Mouse (Mus musculus): Measurements from ENCODE around the gene March8. TPM values are rescaled to one million over a fixed set of nuclear protein-coding genes. Genes with fewer than 3 reads are reported as not detected.

Gene March8
- polyA plus RNA-seq, 1 experiment: 38.8 TPM

DNA sequence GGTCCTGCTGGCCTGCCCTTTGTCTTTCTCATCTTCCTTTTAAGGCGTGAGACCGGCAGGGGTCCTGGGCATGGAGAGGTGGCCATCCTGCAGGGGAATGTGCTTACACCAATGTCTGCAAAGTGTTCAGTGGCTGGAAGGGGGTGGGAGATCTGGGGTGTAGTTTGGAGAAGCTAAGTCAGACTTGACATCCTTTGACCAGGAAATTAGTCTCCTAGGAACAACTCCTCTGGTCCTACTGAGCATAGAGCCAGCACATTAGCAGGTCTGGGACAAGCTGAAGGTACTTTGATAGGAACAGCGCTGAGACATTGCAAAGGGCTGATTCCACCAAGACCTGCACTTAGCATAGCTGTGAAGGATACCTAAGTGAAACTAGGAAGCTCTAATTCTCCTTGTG is 73.9 kb downstream of the March8 start:
- TF ChIP-seq E2F4 (IDR thresholded peaks at IDR 0.05; ENCODE audit: insufficient read depth) (no peak), POLR2A (IDR thresholded peaks at IDR 0.05; ENCODE audit: insufficient read length, low read depth) (no peak), SRF (IDR thresholded peaks at IDR 0.05; ENCODE audit: control insufficient read depth, insufficient read length, low read depth) (no peak), REST (IDR thresholded peaks at IDR 0.05; ENCODE audit: insufficient read depth, insufficient read length) (no peak), MYOD1 (IDR thresholded peaks at IDR 0.05; ENCODE audit: control insufficient read depth in 1 of 3, insufficient read length in 2 of 3, low read depth in 2 of 3) (no peak), TCF12 (IDR thresholded peaks at IDR 0.05; ENCODE audit: insufficient read depth, poor library complexity, severe bottlenecking) (no peak)
- H3K4me2 ChIP-seq (ENCODE audit: low read depth): no peak overlapping the region
- no peaks in the 10 kb centered on the region for H3K79me2 ChIP-seq (ENCODE audit: control insufficient read depth, insufficient read depth)
- no peaks in the 10 kb centered on the region for H3K36me3 ChIP-seq (ENCODE audit: control insufficient read depth, insufficient read depth)
- H3ac ChIP-seq (ENCODE audit: control insufficient read depth, insufficient read length): no peak overlapping the region
- no peaks in the 10 kb centered on the region for H3K27me3 ChIP-seq (ENCODE audit: control insufficient read depth, insufficient read depth, insufficient read length)
- H3K4me3 ChIP-seq: no peak overlapping the region

DNA sequence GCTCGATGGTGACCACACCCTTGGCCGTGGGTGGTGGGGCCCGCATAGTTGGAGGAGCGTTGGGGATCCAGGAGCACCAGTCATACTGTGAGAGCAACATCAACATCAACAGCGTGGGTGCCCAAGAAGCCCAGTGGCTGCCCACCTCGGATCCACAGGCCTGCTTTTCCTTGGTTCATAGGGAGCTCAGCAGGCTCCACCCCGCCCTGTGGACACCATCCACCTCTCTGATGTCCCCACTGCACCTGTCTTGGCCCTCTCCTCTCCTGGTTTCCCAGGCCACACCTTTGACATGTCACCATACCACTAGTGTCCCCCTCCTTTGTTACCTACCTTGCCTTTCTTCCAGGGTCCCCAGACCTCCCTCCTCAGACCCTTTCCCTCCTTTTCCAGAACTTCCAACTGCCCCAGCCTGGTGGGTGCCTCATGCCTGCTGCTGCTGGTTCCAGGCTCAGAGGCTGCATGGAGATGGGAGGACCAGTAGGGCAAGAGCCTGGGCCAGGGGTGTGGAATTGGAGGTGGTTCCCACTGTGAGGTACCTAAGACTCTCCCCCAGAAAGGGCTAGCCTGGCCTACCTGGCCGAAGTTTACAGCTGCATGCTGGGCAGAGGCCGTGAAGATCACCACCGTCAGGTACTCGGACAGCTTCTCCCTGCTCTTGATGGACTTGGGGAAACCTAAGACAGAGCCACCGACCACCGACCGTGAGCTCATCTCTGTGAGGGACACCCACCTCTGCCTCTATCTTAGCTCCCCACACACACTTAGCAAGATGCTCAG is 74.9 kb downstream of the March8 start:
- Histone ChIP-seq H3ac (ENCODE audit: control insufficient read depth, insufficient read length) (no peak overlapping the region), H3K4me3 (no peak overlapping the region), H3K36me3 (ENCODE audit: control insufficient read depth, insufficient read depth) (no peaks in the 10 kb centered on the region), H3K79me2 (ENCODE audit: control insufficient read depth, insufficient read depth) (no peaks in the 10 kb centered on the region), H3K27me3 (ENCODE audit: control insufficient read depth, insufficient read depth, insufficient read length) (no peaks in the 10 kb centered on the region), H3K4me2 (ENCODE audit: low read depth) (no peak overlapping the region)
- TF ChIP-seq POLR2AphosphoS2 (IDR thresholded peaks at IDR 0.05; ENCODE audit: insufficient read length, low read depth) (no peak), E2F4 (IDR thresholded peaks at IDR 0.05; ENCODE audit: insufficient read depth) (no peak), TCF12 (IDR thresholded peaks at IDR 0.05; ENCODE audit: insufficient read depth, poor library complexity, severe bottlenecking) (no peak), MAX (IDR thresholded peaks at IDR 0.05; ENCODE audit: low read depth) (no peak), TCF3 (IDR thresholded peaks at IDR 0.05; ENCODE audit: insufficient read length, low read depth) (no peak), SRF (IDR thresholded peaks at IDR 0.05; ENCODE audit: control insufficient read depth, insufficient read length, low read depth) (no peak), MYOD1 (IDR thresholded peaks at IDR 0.05; ENCODE audit: control insufficient read depth in 1 of 3, insufficient read length in 2 of 3, low read depth in 2 of 3) (no peak), CEBPB (IDR thresholded peaks at IDR 0.05; ENCODE audit: insufficient read depth, poor library complexity, severe bottlenecking) (no peak)

DNA sequence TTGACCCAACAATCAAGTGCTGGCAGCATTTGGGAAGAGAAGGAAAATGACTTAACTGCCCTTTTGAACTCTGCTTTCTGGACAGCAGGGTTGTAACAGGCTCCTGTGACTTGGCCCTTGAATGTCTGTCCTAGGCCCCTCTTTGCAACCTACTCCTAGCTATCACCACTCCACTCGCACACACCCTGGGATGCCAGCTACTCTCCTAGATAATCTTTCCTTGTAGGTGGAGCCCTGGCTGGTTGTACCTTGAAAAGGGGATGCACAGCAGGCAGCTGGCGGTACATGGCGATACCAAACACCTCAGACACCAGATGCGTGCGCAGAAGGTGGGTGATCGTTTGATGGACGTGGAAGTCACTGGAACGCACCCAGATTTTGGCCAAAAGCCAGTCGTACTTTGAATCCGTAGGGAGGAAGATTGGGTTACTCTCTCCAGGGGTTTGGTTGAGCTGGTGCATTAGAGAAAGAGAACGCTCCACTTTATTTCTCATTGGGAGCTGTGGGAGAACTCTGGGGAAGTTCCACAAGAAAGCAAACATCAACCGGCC is 77.4 kb downstream of the March8 start:
- TF ChIP-seq POLR2AphosphoS2 (IDR thresholded peaks at IDR 0.05; ENCODE audit: insufficient read length, low read depth): no peak
- no peak for TF ChIP-seq MYOD1 (IDR thresholded peaks at IDR 0.05; ENCODE audit: control insufficient read depth in 1 of 3, insufficient read length in 2 of 3, low read depth in 2 of 3)
- TF ChIP-seq TCF12 (IDR thresholded peaks at IDR 0.05; ENCODE audit: insufficient read depth, poor library complexity, severe bottlenecking): no peak
- TF ChIP-seq MAX (IDR thresholded peaks at IDR 0.05; ENCODE audit: low read depth): no peak
- TF ChIP-seq CEBPB (IDR thresholded peaks at IDR 0.05; ENCODE audit: insufficient read depth, poor library complexity, severe bottlenecking): no peak
- no peak for TF ChIP-seq SRF (IDR thresholded peaks at IDR 0.05; ENCODE audit: control insufficient read depth, insufficient read length, low read depth)
- no peak for TF ChIP-seq POLR2A (IDR thresholded peaks at IDR 0.05; ENCODE audit: insufficient read length, low read depth)
- no peaks in the 10 kb centered on the region for H3K27me3 ChIP-seq (ENCODE audit: control insufficient read depth, insufficient read depth, insufficient read length)
- H3K4me3 ChIP-seq: no peak overlapping the region
- no peaks in the 10 kb centered on the region for H3K79me2 ChIP-seq (ENCODE audit: control insufficient read depth, insufficient read depth)
- no peaks in the 10 kb centered on the region for H3K36me3 ChIP-seq (ENCODE audit: control insufficient read depth, insufficient read depth)
- H3ac ChIP-seq (ENCODE audit: control insufficient read depth, insufficient read length): no peak overlapping the region
- no peak overlapping the region for H3K4me2 ChIP-seq (ENCODE audit: low read depth)

DNA sequence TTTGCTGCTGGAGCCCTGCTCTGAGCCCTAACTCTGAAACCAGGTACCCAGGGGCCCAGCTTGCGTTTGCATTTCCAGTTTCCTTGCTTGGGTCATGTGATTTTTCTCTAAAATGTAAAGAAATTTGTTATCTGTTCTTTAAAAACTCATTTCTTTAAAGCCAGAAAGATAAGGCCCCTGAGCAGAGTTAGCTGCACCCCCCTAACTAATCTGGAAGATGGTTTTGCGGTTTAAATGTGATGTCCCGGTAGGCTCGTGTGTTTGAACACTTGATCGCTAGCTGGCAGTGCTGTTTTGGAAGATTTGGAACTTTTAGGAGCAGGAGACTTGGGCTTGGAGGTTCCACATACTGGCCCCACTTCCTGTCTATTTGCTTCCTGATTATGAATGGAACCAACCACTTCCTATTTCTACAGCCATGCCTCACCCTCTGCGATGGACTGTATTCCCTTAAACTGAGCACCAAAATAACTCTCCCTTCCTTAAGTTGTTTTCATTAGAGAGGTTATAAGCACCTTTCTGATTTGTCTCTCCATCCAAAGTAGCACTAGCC is 78.3 kb downstream of the March8 start:
- Histone ChIP-seq H3K79me2 (ENCODE audit: control insufficient read depth, insufficient read depth) (no peaks in the 10 kb centered on the region), H3K36me3 (ENCODE audit: control insufficient read depth, insufficient read depth) (no peaks in the 10 kb centered on the region), H3K4me3 (no peak overlapping the region), H3ac (ENCODE audit: control insufficient read depth, insufficient read length) (no peak overlapping the region), H3K27me3 (ENCODE audit: control insufficient read depth, insufficient read depth, insufficient read length) (no peaks in the 10 kb centered on the region), H3K4me2 (ENCODE audit: low read depth) (no peak overlapping the region)
- TF ChIP-seq MYOG (IDR thresholded peaks at IDR 0.05; ENCODE audit: control insufficient read depth in 1 of 3, insufficient read depth in 1 of 3, insufficient read length in 2 of 3, low read depth in 2 of 3) (no peak), POLR2AphosphoS2 (IDR thresholded peaks at IDR 0.05; ENCODE audit: insufficient read length, low read depth) (no peak), TCF12 (IDR thresholded peaks at IDR 0.05; ENCODE audit: insufficient read depth, poor library complexity, severe bottlenecking) (no peak), SRF (IDR thresholded peaks at IDR 0.05; ENCODE audit: control insufficient read depth, insufficient read length, low read depth) (no peak), REST (IDR thresholded peaks at IDR 0.05; ENCODE audit: insufficient read depth, insufficient read length) (no peak), POLR2A (IDR thresholded peaks at IDR 0.05; ENCODE audit: insufficient read length, low read depth) (no peak)

DNA sequence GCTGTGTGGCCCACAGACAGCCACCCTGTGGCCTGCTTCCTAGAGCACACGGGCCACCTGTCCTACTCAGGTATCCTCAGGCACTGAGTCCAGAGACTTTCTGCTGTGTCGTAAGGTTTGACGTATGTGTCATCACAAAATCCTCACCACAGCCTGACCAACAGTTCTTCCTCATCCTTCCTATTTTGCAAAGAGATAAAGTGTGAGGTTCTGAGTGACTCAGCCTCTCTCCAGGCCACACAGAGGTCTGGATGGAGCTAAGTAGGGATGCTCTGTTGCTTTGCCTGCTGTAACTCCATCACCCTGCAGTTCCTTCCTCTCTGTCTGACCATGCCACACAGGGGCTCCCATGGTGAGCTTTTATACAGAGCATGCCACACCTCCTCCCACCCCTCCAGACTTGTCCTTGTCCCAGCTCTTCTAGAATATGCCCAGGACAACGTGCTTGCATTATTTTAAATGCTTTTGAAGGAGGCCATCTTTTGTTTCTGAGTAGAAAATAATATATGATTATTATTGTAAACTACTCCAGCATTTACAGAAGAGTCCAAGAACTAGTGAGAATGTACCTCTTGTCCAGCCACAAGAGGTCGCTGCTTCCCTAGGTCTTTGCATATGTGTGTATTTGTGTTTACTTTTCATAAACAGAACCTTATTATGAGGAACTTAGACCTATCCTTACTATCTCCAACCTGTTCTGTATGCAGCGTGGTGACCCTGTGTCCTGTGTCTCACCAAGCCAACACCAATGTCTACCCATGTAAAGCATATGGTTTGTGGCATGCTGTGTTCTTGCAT is 79.9 kb downstream of the March8 start:
- H3K4me3 ChIP-seq: no peak overlapping the region
- no peaks in the 10 kb centered on the region for H3K27me3 ChIP-seq (ENCODE audit: control insufficient read depth, insufficient read depth, insufficient read length)
- no peak overlapping the region for H3K4me2 ChIP-seq (ENCODE audit: low read depth)
- H3ac ChIP-seq (ENCODE audit: control insufficient read depth, insufficient read length): no peak overlapping the region
- no peak for TF ChIP-seq MYOG (IDR thresholded peaks at IDR 0.05; ENCODE audit: control insufficient read depth in 1 of 3, insufficient read depth in 1 of 3, insufficient read length in 2 of 3, low read depth in 2 of 3)
- TF ChIP-seq USF1 (IDR thresholded peaks at IDR 0.05; ENCODE audit: low read depth): no peak
- no peak for TF ChIP-seq MAX (IDR thresholded peaks at IDR 0.05; ENCODE audit: low read depth)
- TF ChIP-seq E2F4 (IDR thresholded peaks at IDR 0.05; ENCODE audit: insufficient read depth): no peak
- TF ChIP-seq MYOD1 (IDR thresholded peaks at IDR 0.05; ENCODE audit: control insufficient read depth in 1 of 3, insufficient read length in 2 of 3, low read depth in 2 of 3): no peak
- no peak for TF ChIP-seq SRF (IDR thresholded peaks at IDR 0.05; ENCODE audit: control insufficient read depth, insufficient read length, low read depth)
- no peak for TF ChIP-seq TCF12 (IDR thresholded peaks at IDR 0.05; ENCODE audit: insufficient read depth, poor library complexity, severe bottlenecking)
- TF ChIP-seq CEBPB (IDR thresholded peaks at IDR 0.05; ENCODE audit: insufficient read depth, poor library complexity, severe bottlenecking): no peak
- no peak for TF ChIP-seq REST (IDR thresholded peaks at IDR 0.05; ENCODE audit: insufficient read depth, insufficient read length)
- no peak for TF ChIP-seq POLR2AphosphoS2 (IDR thresholded peaks at IDR 0.05; ENCODE audit: insufficient read length, low read depth)
- TF ChIP-seq POLR2A (IDR thresholded peaks at IDR 0.05; ENCODE audit: insufficient read length, low read depth): no peak
- TF ChIP-seq TCF3 (IDR thresholded peaks at IDR 0.05; ENCODE audit: insufficient read length, low read depth): no peak
- H3K36me3 ChIP-seq (ENCODE audit: control insufficient read depth, insufficient read depth): no peaks in the 10 kb centered on the region
- no peaks in the 10 kb centered on the region for H3K79me2 ChIP-seq (ENCODE audit: control insufficient read depth, insufficient read depth)

Data from myocyte (in vitro differentiated cells).